Mouse (Mus musculus) cerebellum, postnatal 14 days (tissue): ENCODE data around the gene Npdc1.

Source experiments
- DNase-seq, 2 experiments: peaks; one replicate each; pipeline ENCODE4 v3.0.0; 2021; ENCODE audit warnings: mixed read lengths in 2 of 2

Npdc1 gene

GRCm38 (mm10) chr2:25399051-25399450, at the start of gene Npdc1:
Gene Npdc1 (plus strand): TSS chr2:25399351.
- no peak for DNase-seq

- DNase-seq = no peak
Observed at GRCm38 (mm10) chr2:25349499-25349898, 49.7 kb upstream of the Npdc1 start.

GRCm38 (mm10) chr2:25350701-25351100, 48.5 kb upstream of the Npdc1 start:
- no peak for DNase-seq

- DNase-seq = no peak
Observed at GRCm38 (mm10) chr2:25354211-25354610, 44.9 kb upstream of the Npdc1 start.

GRCm38 (mm10) chr2:25355419-25356066, 43.6 kb upstream of the Npdc1 start:
- DNase-seq = peak; percentile 32 to 33

- DNase-seq = peak; percentile 88 to 92
Observed at GRCm38 (mm10) chr2:25356208-25357079, 42.7 kb upstream of the Npdc1 start, which contains the start of gene Dpp7. Gene Dpp7 (minus strand): TSS chr2:25356359.

- DNase-seq = no peak
Observed at GRCm38 (mm10) chr2:25359848-25360247, 39.3 kb upstream of the Npdc1 start.

GRCm38 (mm10) chr2:25363478-25364178, 35.5 kb upstream of the Npdc1 start:
- DNase-seq = no peak

GRCm38 (mm10) chr2:25364313-25364712, 34.8 kb upstream of the Npdc1 start:
- DNase-seq = no peak

GRCm38 (mm10) chr2:25364761-25365090, 34.4 kb upstream of the Npdc1 start:
- DNase-seq = no peak

GRCm38 (mm10) chr2:25365091-25365761, 33.9 kb upstream of the Npdc1 start, which contains the start of gene Uap1l1:
Gene Uap1l1 (minus strand): TSS chr2:25365682.
- peak; percentile 44 to 59 for DNase-seq

GRCm38 (mm10) chr2:25369996-25370395, 29.2 kb upstream of the Npdc1 start:
- DNase-seq = no peak

GRCm38 (mm10) chr2:25371764-25372643, 27.1 kb upstream of the Npdc1 start, which contains the start of gene Sapcd2:
Gene Sapcd2 (plus strand): TSS chr2:25372321.
- DNase-seq = peak; percentile 87 to 92

GRCm38 (mm10) chr2:25372644-25373391, 26.3 kb upstream of the Npdc1 start:
- DNase-seq = no peak

GRCm38 (mm10) chr2:25373431-25373830, 25.7 kb upstream of the Npdc1 start:
- DNase-seq = no peak

- peak; percentile 82 to 85 for DNase-seq
Observed at GRCm38 (mm10) chr2:25376589-25376988, 22.6 kb upstream of the Npdc1 start.

GRCm38 (mm10) chr2:25384492-25384891, 14.7 kb upstream of the Npdc1 start:
- DNase-seq = no peak

- DNase-seq = no peak
Observed at GRCm38 (mm10) chr2:25391266-25391665, 7.9 kb upstream of the Npdc1 start.

- DNase-seq = peak; percentile 62 to 67
Observed at GRCm38 (mm10) chr2:25394281-25395221, 4.6 kb upstream of the Npdc1 start.
